Mouse (Mus musculus) G1E (cell line): ENCODE results near the gene Smg9. TPM values are rescaled to one million over a fixed set of nuclear protein-coding genes. Genes with fewer than 3 reads are reported as not detected.

Source experiments
- ATAC-seq: 2 replicates; pipeline ENCODE4 v1.8.0; 2016; ENCODE audit warnings: mild to moderate bottlenecking; ENCODE audit not compliant: insufficient number of reproducible peaks, poor library complexity, low FRiP score, severe bottlenecking; ENCODE audit errors: extremely low read depth
- DNase-seq: peaks from one replicate; pipeline ENCODE4 v3.0.0; 2012; ENCODE audit warnings: low spot score
- H3K27me3 ChIP-seq: 2 replicates; pipeline ENCODE4 v1.6.1; 2012; ENCODE audit warnings: mild to moderate bottlenecking, low read length, inconsistent platforms; ENCODE audit not compliant: insufficient read depth
- H3K36me3 ChIP-seq: replicated peaks from 2 replicates; pipeline ENCODE3; 2012; ENCODE audit warnings: mild to moderate bottlenecking, inconsistent platforms
- H3K4me1 ChIP-seq: 2 replicates; pipeline ENCODE4 v1.6.1; 2012; ENCODE audit warnings: low read depth, low read length, inconsistent platforms, mixed read lengths; ENCODE audit not compliant: insufficient read depth
- H3K4me3 ChIP-seq: 2 replicates; pipeline ENCODE4 v1.5.1; 2012; ENCODE audit warnings: low read depth, mild to moderate bottlenecking, inconsistent platforms, low read length, moderate library complexity, mixed read lengths
- H3K9me3 ChIP-seq: replicated peaks from 2 replicates; pipeline ENCODE4 v1.6.1; 2012; ENCODE audit warnings: inconsistent platforms
- CTCF ChIP-seq: IDR thresholded peaks from 2 replicates; pipeline ENCODE4 v1.5.1; 2012; ENCODE audit warnings: low read depth, low read length, inconsistent platforms, mixed read lengths
- GATA1 ChIP-seq: IDR thresholded peaks from 2 replicates; pipeline ENCODE4 v1.6.1; 2012; ENCODE audit warnings: borderline replicate concordance, low read length, inconsistent platforms, mixed read lengths
- GATA2 ChIP-seq: IDR thresholded peaks from 2 replicates; pipeline ENCODE4 v1.6.1; 2012; ENCODE audit warnings: low read depth, low read length, inconsistent platforms, borderline replicate concordance
- POLR2AphosphoS5 ChIP-seq: IDR thresholded peaks from 2 replicates; pipeline ENCODE4 v1.6.1; 2012; ENCODE audit warnings: low read depth, low read length, inconsistent platforms; ENCODE audit not compliant: insufficient replicate concordance
- TAL1 ChIP-seq: conservative IDR thresholded peaks from 2 replicates; pipeline ENCODE4 v1.6.1; 2012; ENCODE audit warnings: low read depth, low read length, inconsistent platforms, mixed read lengths
- polyA plus RNA-seq: library from polyadenylated mRNA; stranded (reverse); fragments of >175 nt; gene quantifications from 2 replicates; pipeline ENCODE4 v1.2.3, GENCODE M21; 2012
- total RNA-seq, 2 experiments: library from RNA; stranded (forward) in 1 of 2; stranded (reverse) in 1 of 2; fragments of 200-1000 nt in 1 of 2; fragments of >200 nt in 1 of 2; fragmentation: Nextera tagmentation in 1 of 2; gene quantifications; 2 replicates each; pipeline ENCODE4 v1.2.3; 2014 to 2017

Smg9 gene
- total and polyA plus RNA-seq, 3 experiments = 16.1 to 77.3 (median 61.5) TPM

DNA sequence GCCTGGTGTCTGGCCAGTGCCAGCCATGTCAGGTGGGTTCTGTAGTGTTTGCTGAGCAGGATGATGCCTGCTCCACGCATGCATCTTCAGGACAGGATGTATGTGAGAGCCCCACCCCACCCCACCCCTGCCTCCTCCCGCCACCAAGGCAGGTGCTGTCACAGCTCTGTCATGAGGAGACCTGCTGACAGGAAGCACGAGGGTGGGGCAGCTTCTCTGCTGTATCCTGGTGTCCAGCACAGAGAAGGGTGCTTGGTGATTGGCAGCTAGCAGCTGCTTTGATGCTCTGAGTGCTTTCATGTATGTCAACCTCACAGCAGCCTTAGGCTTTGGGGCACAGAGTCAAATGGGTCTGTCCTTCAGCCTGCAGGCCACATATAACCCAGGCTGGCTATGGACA, 14.2 kb downstream of the Smg9 start:
- H3K9me3 ChIP-seq = no peaks in the 10 kb centered on the region
- no peak for TF ChIP-seq GATA1
- no peak overlapping the region for H3K4me3 ChIP-seq
- DNase-seq (no peak), ATAC-seq (no peak; the same call in 1 of the 2 replicates)
- no peaks in the 10 kb centered on the region for H3K27me3 ChIP-seq
- peaks cover 93% of the 10 kb centered on the region for H3K36me3 ChIP-seq
- no peaks in the 10 kb centered on the region for H3K4me1 ChIP-seq

DNA sequence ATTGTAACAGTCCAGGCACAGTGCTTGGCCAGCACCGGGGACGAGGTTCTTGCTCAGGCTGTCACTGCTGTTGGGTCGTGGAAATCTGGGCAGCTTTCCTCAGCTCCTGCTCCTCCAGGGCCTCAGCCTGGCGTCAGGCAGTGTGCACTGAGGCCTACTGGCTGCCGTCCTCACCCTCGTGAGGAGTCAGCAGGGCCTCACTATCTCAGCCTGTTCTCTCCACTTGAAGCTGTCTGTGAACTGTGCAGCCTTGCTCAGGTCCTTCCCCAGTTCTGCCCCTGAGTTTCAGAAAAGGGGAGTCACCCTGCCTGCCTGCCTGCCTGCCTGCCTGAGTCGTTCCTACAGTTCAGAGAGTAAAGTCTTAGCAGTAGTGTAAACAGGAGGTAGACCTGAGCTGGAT, 15.8 kb downstream of the Smg9 start:
- Histone ChIP-seq H3K9me3 (no peaks in the 10 kb centered on the region), H3K4me1 (no peaks in the 10 kb centered on the region), H3K4me3 (no peak overlapping the region), H3K36me3 (peaks cover 94% of the 10 kb centered on the region), H3K27me3 (no peaks in the 10 kb centered on the region)
- no peak for TF ChIP-seq TAL1
- no peak for TF ChIP-seq CTCF
- no peak for TF ChIP-seq GATA2
- TF ChIP-seq POLR2AphosphoS5 = no peak
- no peak for TF ChIP-seq GATA1
- no peak for ATAC-seq
- no peak for DNase-seq

GRCm38 (mm10) chr7:24419579-24419978, 20.2 kb downstream of the Smg9 start:
- Histone ChIP-seq H3K27me3 (no peaks in the 10 kb centered on the region), H3K9me3 (no peaks in the 10 kb centered on the region), H3K4me3 (no peak overlapping the region), H3K4me1 (no peaks in the 10 kb centered on the region), H3K36me3 (peaks cover 97% of the 10 kb centered on the region)
- DNase-seq (no peak), ATAC-seq (no peak)
- TF ChIP-seq TAL1 = no peak

DNA sequence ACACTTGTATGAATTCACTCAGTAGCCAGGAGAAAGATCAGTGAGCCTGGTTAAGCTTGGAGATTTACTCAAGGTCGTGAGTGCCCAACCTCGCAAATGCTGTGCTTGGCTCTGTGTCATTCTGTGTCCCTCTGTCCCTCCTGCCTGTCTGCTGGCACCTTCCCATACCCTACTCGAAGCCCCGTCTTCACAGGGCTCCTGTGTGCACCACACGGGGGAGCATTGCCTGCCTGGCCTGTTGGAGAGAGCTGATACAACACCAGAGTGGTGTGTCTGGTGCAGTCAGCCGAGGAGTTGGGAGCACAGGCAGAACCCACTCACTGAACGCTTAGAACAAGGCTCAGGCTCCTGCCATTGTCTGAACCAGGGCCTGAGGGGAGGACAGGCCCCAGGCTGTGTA, 22.2 kb downstream of the Smg9 start:
- TF ChIP-seq GATA2 (no peak), CTCF (no peak), GATA1 (no peak), POLR2AphosphoS5 (no peak), TAL1 (no peak)
- no peak for DNase-seq
- Histone ChIP-seq H3K27me3 (no peaks in the 10 kb centered on the region), H3K4me1 (no peaks in the 10 kb centered on the region), H3K36me3 (peaks cover 79% of the 10 kb centered on the region), H3K9me3 (no peaks in the 10 kb centered on the region), H3K4me3 (no peak overlapping the region)
- no peak for ATAC-seq

DNA sequence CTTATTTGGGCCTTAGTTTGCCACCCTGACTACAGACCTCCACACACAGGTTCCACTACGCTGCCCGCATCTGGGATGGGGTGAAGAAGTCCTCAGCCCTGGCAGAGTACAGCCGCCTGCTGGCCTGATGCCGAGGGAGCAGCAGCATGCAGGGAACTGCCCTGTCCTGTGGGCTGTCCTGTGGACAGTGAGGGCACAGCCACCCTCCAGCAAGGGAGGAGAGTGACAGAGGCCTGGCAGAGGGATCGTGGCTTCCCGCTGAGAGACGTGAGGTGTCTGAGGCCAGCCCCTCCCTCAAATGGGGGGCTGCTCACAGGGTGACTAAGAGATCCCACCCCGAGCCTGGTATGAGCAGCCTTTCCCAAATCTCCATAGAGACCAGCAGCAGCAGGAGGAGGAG, 22.8 kb downstream of the Smg9 start:
- Histone ChIP-seq H3K4me3 (no peak overlapping the region), H3K9me3 (no peaks in the 10 kb centered on the region), H3K27me3 (no peaks in the 10 kb centered on the region), H3K36me3 (peaks cover 73% of the 10 kb centered on the region), H3K4me1 (no peaks in the 10 kb centered on the region)
- TF ChIP-seq TAL1 = no peak
- no peak for TF ChIP-seq GATA2
- no peak for TF ChIP-seq CTCF
- TF ChIP-seq GATA1 = no peak
- TF ChIP-seq POLR2AphosphoS5 = no peak
- no peak for ATAC-seq
- DNase-seq = no peak

- Histone ChIP-seq H3K9me3 (no peaks in the 10 kb centered on the region), H3K4me1 (no peaks in the 10 kb centered on the region), H3K36me3 (peaks cover 65% of the 10 kb centered on the region), H3K27me3 (no peaks in the 10 kb centered on the region), H3K4me3 (no peak overlapping the region)
- no peak for TF ChIP-seq CTCF
- TF ChIP-seq POLR2AphosphoS5 = no peak
- no peak for TF ChIP-seq GATA1
- TF ChIP-seq GATA2 = no peak
- TF ChIP-seq TAL1 = no peak
- no peak for ATAC-seq
- DNase-seq = no peak
These were observed 23.8 kb downstream of the Smg9 start for GRCm38 (mm10) chr7:24423107-24423763.

- Histone ChIP-seq H3K36me3 (peaks cover 57% of the 10 kb centered on the region), H3K27me3 (0 out of 2 replicates have a peak, but pooled peaks cover 2% of the 10 kb centered on the region), H3K4me1 (no peaks in the 10 kb centered on the region), H3K9me3 (no peaks in the 10 kb centered on the region), H3K4me3 (no peak overlapping the region)
- no peak for TF ChIP-seq GATA2
- TF ChIP-seq TAL1 = no peak
- TF ChIP-seq CTCF = no peak
- no peak for TF ChIP-seq GATA1
- TF ChIP-seq POLR2AphosphoS5 = no peak
- no peak for DNase-seq
- ATAC-seq = no peak
These were observed 24.7 kb downstream of the Smg9 start for GRCm38 (mm10) chr7:24423956-24424732.
